17 mouse cellular contexts compared by ENCODE assay signal in the genomic region with DNA sequence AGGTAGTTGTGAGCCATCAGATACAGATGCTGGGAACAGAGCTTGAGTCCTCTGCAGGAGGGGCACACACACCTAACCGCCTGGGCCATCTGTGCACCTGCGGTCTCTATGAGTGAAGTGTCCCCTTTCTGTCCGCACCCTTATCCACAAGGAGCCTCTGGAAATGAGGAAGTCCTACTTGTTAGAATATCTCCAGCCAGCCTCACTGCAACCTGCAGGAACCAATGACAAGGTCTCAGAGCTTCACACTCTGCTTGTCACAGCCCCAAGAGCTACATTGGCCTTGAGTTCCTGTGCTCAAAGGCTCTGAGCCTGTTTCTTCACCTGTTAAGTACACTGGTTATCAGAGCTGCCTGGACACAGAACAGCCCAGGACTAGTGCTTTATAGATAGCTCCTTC. TPM values are rescaled to one million over a fixed set of nuclear protein-coding genes. Genes with fewer than 3 reads are reported as not detected.
A peak's percentile ranks its signal among the peaks of the same experiment; 100 is the strongest.
DNase-seq lines count a peak whose midpoint lies in the region; ATAC-seq and TF ChIP-seq lines count a peak whose summit lies in the region.
"Had no signal": no experiment of that assay in that cellular context is flagged by ENCODE, and none has a peak within 500 bp of the region (broad histone marks: within the 10 kb centered on the region; RNA-seq: fewer than 3 reads in every experiment).

No protein-coding gene starts in this region.

- TF ChIP-seq CTCF in MEL (IDR thresholded peaks at IDR 0.05 in 2 of 3, conservative IDR thresholded peaks at IDR 0.05 in 1 of 3; ENCODE audit: control insufficient read depth in 1 of 3, insufficient read depth in 1 of 3, low read depth in 2 of 3, low read length in 3 of 3, poor library complexity in 1 of 3, severe bottlenecking in 1 of 3): no peak
- no peak for TF ChIP-seq CTCF in kidney, adult 2 months (conservative IDR thresholded peaks at IDR 0.05; ENCODE audit: insufficient read depth, insufficient read length, low read depth, low read length)

- H3K36me3 ChIP-seq in forebrain, embryonic 15.5 days: no peaks in the 10 kb centered on the region
- no peaks in the 10 kb centered on the region for H3K36me3 ChIP-seq in forebrain, embryonic 11.5 days (ENCODE audit: control insufficient read depth, insufficient read depth, low read length)
- H3K36me3 ChIP-seq in lung, embryonic 15.5 days: no peaks in the 10 kb centered on the region
- H3K36me3 ChIP-seq in MEL (ENCODE audit: control insufficient read depth in 1 of 2, insufficient read depth in 2 of 2, low read length in 2 of 2): peaks cover 0 to 8% of the 10 kb centered on the region in 2 experiments; a peak in 2 of 4 replicates
- peaks cover 87% of the 10 kb centered on the region for H3K36me3 ChIP-seq in limb, embryonic 10.5 days
- no peaks in the 10 kb centered on the region for H3K36me3 ChIP-seq in kidney, adult 2 months (ENCODE audit: control insufficient read depth, insufficient read depth, low read length)
- H3K36me3 ChIP-seq: embryonic facial prominence, embryonic 15.5 days; liver, embryonic 15.5 days had no signal

- DNase-seq in forebrain, embryonic 11.5 days (ENCODE audit: low spot score): no peak
- no peak for DNase-seq in lung, postnatal 14 days
- DNase-seq in MEL (ENCODE audit: low read depth, low spot score): peak; percentile 69
- DNase-seq in limb, embryonic 10.5 days (ENCODE audit: low spot score): no peak
- no peak for DNase-seq in kidney, adult 2 months
- DNase-seq: forebrain, postnatal 0 days; kidney, postnatal 14 days; layer of hippocampus, adult 9-11 months had no signal

- no peaks in the 10 kb centered on the region for H3K9me3 ChIP-seq in forebrain, embryonic 15.5 days
- no peaks in the 10 kb centered on the region for H3K9me3 ChIP-seq in forebrain, embryonic 11.5 days (ENCODE audit: control insufficient read depth, low read length)
- H3K9me3 ChIP-seq in lung, embryonic 15.5 days: no peaks in the 10 kb centered on the region
- H3K9me3 ChIP-seq in MEL (replicated peaks; ENCODE audit: insufficient read depth, low read length): no peaks in the 10 kb centered on the region
- H3K9me3 ChIP-seq in limb, embryonic 10.5 days (replicated peaks): no peaks in the 10 kb centered on the region
- H3K9me3 ChIP-seq: embryonic facial prominence, embryonic 15.5 days; liver, embryonic 15.5 days; megakaryocyte, embryonic 14.5 days; midbrain, embryonic 13.5 days had no signal

- TF ChIP-seq EP300 in MEL (IDR thresholded peaks at IDR 0.05; ENCODE audit: low read depth in 1 of 2, low read length in 2 of 2): no peak

- no peak overlapping the region for H3K4me3 ChIP-seq in forebrain, embryonic 15.5 days
- no peak overlapping the region for H3K4me3 ChIP-seq in forebrain, embryonic 11.5 days (ENCODE audit: low read depth, low read length)
- no peak overlapping the region for H3K4me3 ChIP-seq in lung, embryonic 15.5 days
- no peak overlapping the region for H3K4me3 ChIP-seq in MEL (ENCODE audit: control insufficient read depth in 1 of 2, insufficient read depth in 1 of 2, low read depth in 2 of 2, low read length in 2 of 2)
- H3K4me3 ChIP-seq in limb, embryonic 10.5 days: peak overlapping the region; percentile 6; the same call in 1 of the 2 replicates
- H3K4me3 ChIP-seq in kidney, adult 2 months (ENCODE audit: insufficient read depth, low read depth, low read length): no peak overlapping the region
- H3K4me3 ChIP-seq: embryonic facial prominence, embryonic 15.5 days; liver, embryonic 15.5 days; midbrain, embryonic 13.5 days had no signal

- H3K79me2 ChIP-seq in MEL (ENCODE audit: control insufficient read depth, insufficient read depth, low read length, poor library complexity): no peaks in the 10 kb centered on the region

- WGBS in forebrain, embryonic 15.5 days: 92% methylated on average over 3 of the region's 3 CpGs
- 100% methylated on average over 3 of the region's 3 CpGs for WGBS in forebrain, embryonic 11.5 days
- WGBS in lung, embryonic 15.5 days: 75% methylated on average over 3 of the region's 3 CpGs
- WGBS in limb, embryonic 10.5 days: 97% methylated on average over 3 of the region's 3 CpGs
- WGBS in kidney, adult 2 months: 92% methylated on average over 3 of the region's 3 CpGs

- no peaks in the 10 kb centered on the region for H3K27me3 ChIP-seq in forebrain, embryonic 15.5 days
- no peaks in the 10 kb centered on the region for H3K27me3 ChIP-seq in forebrain, embryonic 11.5 days (ENCODE audit: control insufficient read depth, insufficient read depth, low read length)
- no peaks in the 10 kb centered on the region; the same call in 1 of the 2 replicates for H3K27me3 ChIP-seq in lung, embryonic 15.5 days
- H3K27me3 ChIP-seq in MEL (ENCODE audit: control insufficient read depth in 1 of 2, insufficient read depth in 2 of 2, low read length in 2 of 2): no peaks in the 10 kb centered on the region
- H3K27me3 ChIP-seq in limb, embryonic 10.5 days (ENCODE audit: low read depth, poor library complexity, severe bottlenecking): no peaks in the 10 kb centered on the region
- H3K27me3 ChIP-seq in kidney, adult 2 months (replicated peaks; ENCODE audit: control insufficient read depth, insufficient read depth, low read length): no peaks in the 10 kb centered on the region
- H3K27me3 ChIP-seq: embryonic facial prominence, embryonic 15.5 days; liver, embryonic 15.5 days; midbrain, embryonic 13.5 days had no signal

- TF ChIP-seq POLR2A in MEL (IDR thresholded peaks at IDR 0.05; ENCODE audit: control insufficient read depth in 1 of 2, insufficient read depth in 1 of 2, low read depth in 1 of 2, low read length in 2 of 2, poor library complexity in 1 of 2): no peak
- no peak for TF ChIP-seq POLR2A in kidney, adult 2 months (IDR thresholded peaks at IDR 0.05; ENCODE audit: low read depth, low read length)

- no peak overlapping the region for H3K4me2 ChIP-seq in forebrain, embryonic 15.5 days (replicated peaks)
- no peak overlapping the region for H3K4me2 ChIP-seq in forebrain, embryonic 11.5 days (ENCODE audit: low read depth, low read length, severe bottlenecking)
- no peak overlapping the region for H3K4me2 ChIP-seq in lung, embryonic 15.5 days
- H3K4me2 ChIP-seq: heart, embryonic 11.5 days; hindbrain, embryonic 14.5 days; liver, embryonic 15.5 days; midbrain, embryonic 13.5 days had no signal

- no peak overlapping the region for H3K9ac ChIP-seq in forebrain, embryonic 15.5 days (replicated peaks)
- H3K9ac ChIP-seq in forebrain, embryonic 11.5 days (ENCODE audit: low read length): no peak overlapping the region
- H3K9ac ChIP-seq in lung, embryonic 15.5 days: no peak overlapping the region
- no peak overlapping the region for H3K9ac ChIP-seq in MEL (ENCODE audit: control insufficient read depth, low read depth, low read length, poor library complexity, severe bottlenecking)
- H3K9ac ChIP-seq: embryonic facial prominence, embryonic 15.5 days; forebrain, postnatal 0 days; hindbrain, embryonic 14.5 days; liver, embryonic 15.5 days had no signal

- H3K4me1 ChIP-seq in forebrain, embryonic 15.5 days: peaks cover 85% of the 10 kb centered on the region
- H3K4me1 ChIP-seq in forebrain, embryonic 11.5 days (replicated peaks; ENCODE audit: control insufficient read depth, insufficient read depth, low read length): peaks cover 35% of the 10 kb centered on the region
- H3K4me1 ChIP-seq in lung, embryonic 15.5 days: peaks cover 90% of the 10 kb centered on the region
- H3K4me1 ChIP-seq in MEL (ENCODE audit: control insufficient read depth in 1 of 2, insufficient read depth in 2 of 2, low read length in 2 of 2): peaks cover 8 to 24% of the 10 kb centered on the region in 2 experiments; a peak in 3 of 4 replicates
- peaks cover 99% of the 10 kb centered on the region for H3K4me1 ChIP-seq in limb, embryonic 10.5 days
- peaks cover 34% of the 10 kb centered on the region for H3K4me1 ChIP-seq in kidney, adult 2 months (ENCODE audit: control insufficient read depth, insufficient read depth, low read length)

- 0 out of 2 replicates have a peak overlapping the region, but pooled peaks have one; percentile 81 for H3K27ac ChIP-seq in forebrain, embryonic 15.5 days (replicated peaks)
- no peak overlapping the region for H3K27ac ChIP-seq in forebrain, embryonic 11.5 days (ENCODE audit: low read depth, low read length)
- peak overlapping the region; percentile 93 for H3K27ac ChIP-seq in lung, embryonic 15.5 days
- H3K27ac ChIP-seq in MEL (ENCODE audit: control insufficient read depth, low read depth, low read length): no peak overlapping the region
- H3K27ac ChIP-seq in limb, embryonic 10.5 days: peak overlapping the region; percentile 66; the same call in 1 of the 2 replicates
- H3K27ac ChIP-seq in kidney, adult 2 months (ENCODE audit: insufficient read depth, low read depth, low read length): no peak overlapping the region
- H3K27ac ChIP-seq: hindbrain, embryonic 14.5 days; liver, embryonic 15.5 days had no signal

- ATAC-seq in forebrain, embryonic 15.5 days (replicated peaks): no peak
- no peak for ATAC-seq in forebrain, embryonic 11.5 days (replicated peaks; ENCODE audit: low FRiP score)
- no peak for ATAC-seq in lung, embryonic 15.5 days (ENCODE audit: borderline replicate concordance, extremely low read depth, low FRiP score, low TSS enrichment)
- ATAC-seq: intestine, postnatal 0 days had no signal

- no peak for TF ChIP-seq RAD21 in MEL (IDR thresholded peaks at IDR 0.05; ENCODE audit: low read depth, low read length)

TF ChIP-seq in MEL, 35 proteins besides CTCF, POLR2A, EP300 and RAD21 (continues in another document):
- no peak for TF ChIP-seq ZC3H11A (IDR thresholded peaks at IDR 0.05; ENCODE audit: low read depth, low read length)
- no peak for TF ChIP-seq BHLHE40 (IDR thresholded peaks at IDR 0.05; ENCODE audit: borderline replicate concordance, low read depth, low read length)
- no peak for TF ChIP-seq MAX (IDR thresholded peaks at IDR 0.05; ENCODE audit: low read length)
- no peak for TF ChIP-seq MAZ (IDR thresholded peaks at IDR 0.05; ENCODE audit: low read depth, low read length)
- TF ChIP-seq CHD2 (IDR thresholded peaks at IDR 0.05; ENCODE audit: low read length): no peak
- TF ChIP-seq NELFE (IDR thresholded peaks at IDR 0.05; ENCODE audit: low read depth, low read length): no peak
- TF ChIP-seq KAT2A (conservative IDR thresholded peaks at IDR 0.05; ENCODE audit: low read depth, low read length): no peak
- TF ChIP-seq TAL1 (IDR thresholded peaks at IDR 0.05; ENCODE audit: low read length): no peak
- no peak for TF ChIP-seq TBP (IDR thresholded peaks at IDR 0.05; ENCODE audit: low read depth, low read length)
- TF ChIP-seq SMC3 (IDR thresholded peaks at IDR 0.05; ENCODE audit: low read depth, low read length): no peak

RNA-seq across cellular contexts. Expression of a gene that starts 30.4 kb away (rescaled TPM):
- polyA plus RNA-seq in forebrain, embryonic 15.5 days (2015; fragmentation: Nextera tagmentation; extraction: Ambion mirVana): 15.4 and 16.1 TPM in 2 replicates
- polyA plus RNA-seq in forebrain, embryonic 11.5 days (2014; fragmentation: Nextera tagmentation; extraction: Ambion mirVana): 25.2 and 30.3 TPM in 2 replicates
- 8.7 and 9.2 TPM in 2 replicates for polyA plus RNA-seq in lung, embryonic 15.5 days (2015; fragmentation: Nextera tagmentation; extraction: Ambion mirVana)
- total RNA-seq in MEL (2012; rRNA removed): 0.03 and 0.04 TPM in 2 replicates
- polyA plus RNA-seq in MEL (2012; ENCODE audit: insufficient read depth in 1 of 2, insufficient read length in 2 of 2, low read depth in 1 of 2, low replicate concordance in 2 of 2, missing spikeins in 1 of 2): under 1 TPM in 1 of 2 experiments, not detected in 1; 0.26 TPM
- 19.9 and 20.3 TPM in 2 replicates for polyA plus RNA-seq in limb, embryonic 10.5 days (2016; fragmentation: Nextera tagmentation; extraction: Ambion mirVana)
- polyA plus RNA-seq in kidney, adult 2 months (2012; rRNA removed): 8.0 and 9.2 TPM in 2 replicates

Comparison
In these comparisons a context has a peak if more than half of its experiments do, and no peak if none do; other contexts are left out.
1. H3K27ac ChIP-seq: peak in forebrain, embryonic 15.5 days (single experiment), lung, embryonic 15.5 days (single experiment) and limb, embryonic 10.5 days (single experiment); none in forebrain, embryonic 11.5 days (single experiment), MEL (single experiment) and kidney, adult 2 months (single experiment).